Mouse (Mus musculus) heart, embryonic 12.5 days (tissue): ENCODE results near the gene Lbx2. TPM values are rescaled to one million over a fixed set of nuclear protein-coding genes. Genes with fewer than 3 reads are reported as not detected.

Experiments
- ATAC-seq: fragments of 200-750 bp; cut with Nextera tagmentation; 2 replicates; pipeline ENCODE4 v1.8.0; 2017; ENCODE audit warnings: moderate TSS enrichment, moderate library complexity; ENCODE audit not compliant: insufficient number of reproducible peaks, low FRiP score
- H3K27ac ChIP-seq: fragments of 300-500 bp; sonication (generic); 2 replicates; pipeline ENCODE4 v1.5.1; 2016; ENCODE audit warnings: mild to moderate bottlenecking, moderate library complexity; ENCODE audit not compliant: poor library complexity, severe bottlenecking
- H3K27me3 ChIP-seq: fragments of 300-500 bp; sonication (generic); replicated peaks from 2 replicates; pipeline ENCODE4 v1.6.1; 2016; ENCODE audit warnings: mild to moderate bottlenecking, moderate library complexity
- H3K36me3 ChIP-seq: fragments of 300-500 bp; sonication (generic); 2 replicates; pipeline ENCODE4 v1.6.1; 2016; ENCODE audit warnings: mild to moderate bottlenecking, moderate library complexity
- H3K4me1 ChIP-seq: fragments of 300-500 bp; sonication (generic); replicated peaks from 2 replicates; pipeline ENCODE4 v1.6.1; 2016; ENCODE audit warnings: mild to moderate bottlenecking
- H3K4me2 ChIP-seq: fragments of 300-500 bp; sonication (generic); 2 replicates; pipeline ENCODE4 v1.6.1; 2016; ENCODE audit warnings: mild to moderate bottlenecking, moderate library complexity
- H3K4me3 ChIP-seq: fragments of 300-500 bp; sonication (generic); 2 replicates; pipeline ENCODE4 v1.5.1; 2016; ENCODE audit warnings: mild to moderate bottlenecking
- H3K9ac ChIP-seq: fragments of 300-500 bp; sonication (generic); 2 replicates; pipeline ENCODE4 v1.6.1; 2016; ENCODE audit warnings: mild to moderate bottlenecking, moderate library complexity
- H3K9me3 ChIP-seq: fragments of 300-500 bp; sonication (generic); replicated peaks from 2 replicates; pipeline ENCODE4 v1.6.1; 2016; ENCODE audit warnings: mild to moderate bottlenecking, moderate library complexity
- WGBS: fragments of 180-500 bp; shearing (Covaris S2); methylation state at CpG from one replicate; pipeline ENCODE4 v1.1.7; 2016; 5-methylcytosine and 5-hydroxymethylcytosine counted together
- polyA plus RNA-seq: library from polyadenylated mRNA; unstranded; fragments of >200 nt; fragmentation: Nextera tagmentation; extraction: Ambion mirVana; gene quantifications from 2 replicates; pipeline ENCODE4 v1.2.1, GENCODE M21; 2016

The Lbx2 gene
- polyA plus RNA-seq = 0.36 TPM in 1 of 2 replicates, not detected in the other

DNA sequence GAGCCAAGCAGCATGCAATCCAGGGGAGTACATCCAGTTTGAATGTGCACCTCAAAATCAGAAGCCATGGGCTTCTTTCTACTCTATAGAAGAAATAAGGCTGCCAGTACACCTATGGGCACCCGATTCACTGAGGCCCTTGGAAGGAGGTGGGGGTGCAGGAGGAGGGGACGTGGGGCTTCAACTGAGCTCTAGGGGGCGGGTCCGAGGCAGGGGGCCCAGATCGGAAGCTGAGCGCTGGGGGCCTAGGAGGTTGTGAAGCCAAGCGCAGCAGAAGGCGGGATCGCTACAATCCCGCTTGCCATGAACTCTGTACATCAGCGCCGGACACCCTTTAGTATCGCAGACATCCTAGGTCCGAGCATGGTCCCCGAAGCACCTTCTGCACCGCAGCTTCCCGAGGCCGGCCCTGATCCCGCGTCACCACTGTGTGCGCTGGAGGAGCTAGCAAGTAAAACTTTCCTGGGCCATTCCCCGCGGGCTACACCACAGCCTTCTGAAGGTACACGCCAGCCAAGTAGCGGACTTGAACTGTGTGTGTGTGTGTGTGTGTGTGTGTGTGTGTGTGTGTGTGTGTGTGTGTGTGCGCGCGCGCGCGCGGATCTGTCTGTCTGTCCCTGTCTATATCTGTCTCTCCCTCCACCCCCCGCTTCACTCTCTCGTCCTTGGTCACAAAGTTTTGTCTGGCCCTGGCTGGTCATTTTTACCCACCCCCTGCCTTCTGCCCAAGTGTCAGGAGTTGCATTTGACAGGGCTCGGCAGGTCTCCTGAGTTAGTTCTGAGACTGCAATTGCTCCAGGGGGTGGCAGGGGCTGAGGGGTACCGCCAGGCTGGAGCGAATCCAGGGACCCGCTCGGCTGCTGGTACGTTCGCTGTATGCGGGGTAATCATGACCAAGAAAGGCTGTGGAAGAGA is at the start of gene Lbx2:
Lbx2 (plus strand) TSS at position 247 of the 915 bp plus-strand sequence.
- peak within 1 kb of the TSS; percentile 39 for H3K4me3 ChIP-seq
- peak within 1 kb of the TSS; percentile 68 for H3K4me2 ChIP-seq
- peak within 1 kb of the TSS; percentile 27; the same call in 1 of the 2 replicates for H3K9ac ChIP-seq
- H3K36me3 ChIP-seq = peaks cover 9% of the 10 kb centered on the region
- no peaks in the 10 kb centered on the region for H3K9me3 ChIP-seq
- H3K4me1 ChIP-seq = peaks cover 22% of the 10 kb centered on the region
- ATAC-seq = no peak
- H3K27me3 ChIP-seq = peaks cover 90% of the 10 kb centered on the region
- 3% methylated on average over 35 of the region's 42 CpGs for WGBS
- H3K27ac ChIP-seq = no peak within 1 kb of the TSS

- WGBS = 70% methylated on average over 8 of the region's 8 CpGs
- no peak overlapping the region for H3K4me2 ChIP-seq
- no peak overlapping the region for H3K9ac ChIP-seq
Observed at GRCm38 (mm10) chr6:83037188-83037587, 49.0 kb upstream of the Lbx2 start.

GRCm38 (mm10) chr6:83038496-83039012 is 47.6 kb upstream of the Lbx2 start:
- H3K4me1 ChIP-seq = peaks cover 26% of the 10 kb centered on the region
- H3K36me3 ChIP-seq = no peaks in the 10 kb centered on the region
- H3K4me2 ChIP-seq = peak overlapping the region; percentile 59
- H3K9me3 ChIP-seq = no peaks in the 10 kb centered on the region
- H3K27me3 ChIP-seq = peaks cover 64% of the 10 kb centered on the region
- ATAC-seq = peak; percentile 75
- no peak overlapping the region for H3K27ac ChIP-seq
- H3K9ac ChIP-seq = no peak overlapping the region
- peak overlapping the region; percentile 21 for H3K4me3 ChIP-seq
- WGBS = 11% methylated on average over 24 of the region's 24 CpGs

More at GRCm38 (mm10) chr6:83037188-83037587, 49.0 kb upstream of the Lbx2 start:
- Histone ChIP-seq H3K9me3 (no peaks in the 10 kb centered on the region), H3K36me3 (no peaks in the 10 kb centered on the region), H3K4me3 (no peak overlapping the region), H3K4me1 (peaks cover 29% of the 10 kb centered on the region), H3K27me3 (peaks cover 54% of the 10 kb centered on the region), H3K27ac (no peak overlapping the region)
- no peak for ATAC-seq

DNA sequence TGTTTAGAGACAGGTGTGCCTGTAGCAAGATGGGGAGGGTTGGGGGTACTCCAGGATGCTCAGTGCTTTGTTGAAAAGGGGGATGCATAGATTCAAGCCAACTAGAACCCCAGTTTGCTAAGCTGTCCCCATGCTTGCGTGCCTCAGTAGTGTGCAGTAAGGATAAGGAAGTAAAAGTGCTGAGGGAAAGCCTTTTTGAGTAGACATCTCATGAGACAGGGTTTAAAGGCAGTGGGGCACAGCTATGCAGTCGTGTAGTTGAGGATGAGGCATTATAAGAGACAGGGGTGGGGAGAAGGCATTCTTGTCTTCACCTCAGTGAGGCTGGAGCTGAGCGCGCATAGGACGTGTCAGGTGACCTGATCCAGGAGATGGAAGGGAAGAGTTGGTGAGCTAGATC is 45.6 kb upstream of the Lbx2 start:
- no peak overlapping the region for H3K4me2 ChIP-seq
- H3K27ac ChIP-seq = no peak overlapping the region
- no peak overlapping the region for H3K4me3 ChIP-seq
- H3K4me1 ChIP-seq = peaks cover 27% of the 10 kb centered on the region
- H3K36me3 ChIP-seq = no peaks in the 10 kb centered on the region
- WGBS = 76% methylated on average over 5 of the region's 5 CpGs
- peaks cover 62% of the 10 kb centered on the region for H3K27me3 ChIP-seq
- H3K9me3 ChIP-seq = no peaks in the 10 kb centered on the region
- no peak overlapping the region for H3K9ac ChIP-seq
- no peak for ATAC-seq

DNA sequence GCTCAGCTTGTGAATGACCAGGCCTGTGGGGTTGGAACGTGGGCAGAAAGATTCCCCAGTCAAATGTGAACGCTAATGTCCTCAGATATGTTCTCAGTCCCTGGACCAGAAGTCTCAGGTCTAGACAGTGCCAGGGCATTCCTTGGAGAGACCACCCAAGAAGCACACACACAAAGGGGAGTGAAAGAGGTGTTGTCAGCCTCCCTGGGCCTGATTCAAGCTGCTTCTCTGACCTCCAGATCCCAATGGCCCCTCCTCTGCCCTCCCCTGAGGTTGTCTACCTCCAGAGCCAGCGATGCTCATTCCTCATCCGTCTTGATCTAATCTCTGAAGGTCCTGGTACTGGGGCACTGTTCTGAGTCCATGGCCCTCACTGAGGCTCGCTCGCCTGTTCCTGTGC is 42.6 kb upstream of the Lbx2 start:
- no peaks in the 10 kb centered on the region for H3K36me3 ChIP-seq
- H3K27me3 ChIP-seq = peaks cover 59% of the 10 kb centered on the region
- ATAC-seq = no peak
- WGBS = 56% methylated on average over 6 of the region's 6 CpGs
- no peak overlapping the region for H3K4me2 ChIP-seq
- H3K4me1 ChIP-seq = peaks cover 22% of the 10 kb centered on the region
- H3K27ac ChIP-seq = peak overlapping the region; percentile 66; the same call in 1 of the 2 replicates
- H3K9ac ChIP-seq = no peak overlapping the region
- no peaks in the 10 kb centered on the region for H3K9me3 ChIP-seq
- H3K4me3 ChIP-seq = no peak overlapping the region

DNA sequence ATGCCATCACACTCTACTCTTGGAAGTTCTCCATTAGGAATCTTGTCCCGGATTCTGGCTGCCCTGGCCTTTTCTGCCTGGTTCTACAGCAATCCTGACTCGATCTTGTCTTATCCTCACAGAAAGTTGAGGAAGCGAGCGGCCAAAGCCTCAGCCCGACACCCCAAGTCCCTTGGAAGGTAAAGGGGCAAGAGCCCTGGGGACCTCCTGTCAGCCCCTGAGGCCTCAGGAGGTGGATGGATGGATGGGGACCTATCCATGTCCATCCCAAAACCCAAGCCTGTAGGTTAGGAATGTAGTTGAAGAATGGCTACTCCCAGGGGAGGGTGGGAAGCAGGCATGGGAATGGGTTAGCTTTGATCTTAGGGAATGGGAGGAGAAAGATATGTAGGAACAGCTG is 42.2 kb upstream of the Lbx2 start:
- H3K4me2 ChIP-seq = no peak overlapping the region
- no peaks in the 10 kb centered on the region for H3K36me3 ChIP-seq
- H3K27ac ChIP-seq = peak overlapping the region; percentile 66
- H3K4me3 ChIP-seq = no peak overlapping the region
- peaks cover 20% of the 10 kb centered on the region for H3K4me1 ChIP-seq
- H3K9ac ChIP-seq = no peak overlapping the region
- no peaks in the 10 kb centered on the region for H3K9me3 ChIP-seq
- peaks cover 64% of the 10 kb centered on the region for H3K27me3 ChIP-seq
- no peak for ATAC-seq
- WGBS = 82% methylated on average over 5 of the region's 5 CpGs

DNA sequence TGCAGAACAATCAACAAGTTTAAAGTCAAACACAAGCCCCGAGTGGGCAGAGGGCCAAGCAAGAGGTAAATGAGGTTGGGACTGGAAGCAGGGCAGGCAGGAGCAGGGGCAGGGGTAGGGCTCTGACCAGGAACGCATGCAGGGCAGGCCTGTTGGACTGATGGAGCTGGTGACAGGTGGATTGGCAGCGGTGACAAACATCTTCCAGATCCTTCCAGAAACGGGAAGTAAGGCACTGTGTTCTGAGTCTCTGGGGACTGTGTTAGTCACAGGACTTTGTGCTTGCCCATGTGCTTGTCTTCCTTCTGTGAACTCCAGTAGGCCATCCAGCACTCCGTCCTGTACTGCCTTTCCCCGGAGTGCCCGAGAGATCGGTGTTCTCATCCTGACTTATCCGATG is 41.4 kb upstream of the Lbx2 start:
- WGBS = 29% methylated on average over 9 of the region's 9 CpGs
- no peak overlapping the region for H3K4me3 ChIP-seq
- H3K4me2 ChIP-seq = no peak overlapping the region; the same call in 1 of the 2 replicates
- H3K4me1 ChIP-seq = peaks cover 20% of the 10 kb centered on the region
- H3K27ac ChIP-seq = peak overlapping the region; percentile 66
- H3K9ac ChIP-seq = no peak overlapping the region
- H3K27me3 ChIP-seq = peaks cover 68% of the 10 kb centered on the region
- ATAC-seq = peak; percentile 79
- H3K36me3 ChIP-seq = 0 out of 2 replicates have a peak, but pooled peaks cover 4% of the 10 kb centered on the region
- H3K9me3 ChIP-seq = no peaks in the 10 kb centered on the region

GRCm38 (mm10) chr6:83049367-83049766 is 36.8 kb upstream of the Lbx2 start:
- H3K4me2 ChIP-seq = no peak overlapping the region
- H3K27ac ChIP-seq = no peak overlapping the region
- no peaks in the 10 kb centered on the region for H3K9me3 ChIP-seq
- peaks cover 19% of the 10 kb centered on the region for H3K4me1 ChIP-seq
- no peak for ATAC-seq
- 71% methylated on average over 10 of the region's 10 CpGs for WGBS
- H3K27me3 ChIP-seq = peaks cover 40% of the 10 kb centered on the region
- no peak overlapping the region for H3K4me3 ChIP-seq
- no peak overlapping the region for H3K9ac ChIP-seq
- H3K36me3 ChIP-seq = peaks cover 19% of the 10 kb centered on the region

DNA sequence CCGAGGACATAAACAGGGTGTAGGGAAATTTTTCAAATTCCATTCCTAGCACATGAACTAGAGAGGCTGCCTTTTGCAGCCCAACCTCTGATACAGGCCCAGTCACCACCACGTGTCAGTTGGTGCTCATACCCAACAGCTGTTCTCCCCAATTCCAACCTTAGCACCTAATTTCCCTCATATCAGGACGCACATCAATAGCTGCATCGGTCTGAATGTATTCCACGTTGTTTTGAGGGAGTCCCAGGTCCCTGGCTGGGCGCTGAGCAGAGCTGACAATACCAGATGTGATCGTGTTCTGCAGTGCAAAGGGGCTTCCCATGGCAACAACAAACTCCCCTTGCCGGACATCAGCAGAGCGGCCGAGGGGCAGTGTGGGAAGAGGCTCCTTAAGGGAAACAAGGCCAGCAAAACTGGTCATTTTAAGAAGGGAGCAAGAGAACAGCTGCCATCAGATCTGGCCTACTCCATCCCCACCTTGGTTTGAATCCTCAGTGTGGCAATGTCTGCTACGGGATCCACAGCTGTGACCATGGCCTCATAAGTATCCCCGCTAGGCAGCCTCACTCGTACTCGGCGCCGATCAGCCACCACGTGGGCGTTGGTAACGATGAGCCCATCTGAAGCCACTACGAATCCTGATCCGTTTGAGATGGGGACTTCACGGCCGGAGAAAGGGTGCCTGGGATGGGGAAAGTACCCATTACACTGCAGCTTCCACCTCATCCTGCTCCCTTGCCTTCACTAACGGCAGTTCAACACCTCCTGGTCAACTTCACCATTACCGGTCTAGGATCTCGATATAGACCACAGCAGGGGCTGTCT is 32.8 kb upstream of the Lbx2 start:
- Histone ChIP-seq H3K36me3 (peaks cover 37% of the 10 kb centered on the region), H3K27ac (peak overlapping the region; percentile 85), H3K4me3 (peak overlapping the region; percentile 84), H3K9me3 (no peaks in the 10 kb centered on the region), H3K9ac (peak overlapping the region; percentile 93), H3K27me3 (peaks cover 20% of the 10 kb centered on the region), H3K4me1 (peaks cover 21% of the 10 kb centered on the region), H3K4me2 (peak overlapping the region; percentile 99)
- WGBS = 1% methylated on average over 26 of the region's 26 CpGs
- ATAC-seq = no peak

DNA sequence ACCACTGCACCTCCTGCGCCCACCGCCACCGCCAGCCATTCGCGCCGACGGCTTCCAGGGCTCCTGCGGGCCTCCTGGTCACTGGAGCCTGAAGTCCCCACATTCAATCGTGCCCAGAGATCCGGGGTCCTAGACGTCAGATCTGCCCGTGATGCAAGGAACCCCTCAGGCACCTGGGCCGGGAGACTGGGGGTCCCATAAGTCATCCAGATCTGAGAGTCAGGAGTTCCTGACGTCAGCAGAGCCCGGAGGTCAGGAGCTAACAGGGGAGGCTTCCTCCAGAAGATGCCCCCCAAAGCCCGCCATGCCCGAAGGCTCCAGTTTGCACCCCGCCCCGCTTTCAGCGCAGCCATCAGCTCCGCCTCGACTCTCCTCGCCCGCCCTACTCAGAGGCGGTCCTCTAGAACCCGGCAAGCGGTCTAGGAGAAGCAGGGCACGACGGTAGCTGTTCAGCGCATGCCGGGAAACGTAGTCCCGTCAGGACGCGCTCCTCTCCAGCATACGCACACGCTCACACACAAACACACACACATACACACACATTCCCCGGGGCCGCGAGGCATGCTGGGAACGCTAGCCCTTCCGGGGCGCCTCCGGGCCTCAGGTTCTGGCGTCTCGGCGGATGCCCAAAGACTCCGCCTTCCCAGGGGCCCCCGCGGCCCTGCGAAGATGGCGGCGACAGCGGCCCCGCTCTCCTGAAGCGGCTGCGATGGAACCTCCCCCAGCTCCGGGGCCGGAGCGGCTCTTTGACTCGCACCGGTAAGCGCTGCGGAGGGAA is 31.9 kb upstream of the Lbx2 start, which contains the start of gene Aup1:
Aup1 (plus strand) TSS at position 448 of the 778 bp plus-strand sequence.
- peaks cover 37% of the 10 kb centered on the region for H3K36me3 ChIP-seq

More for the DNA sequence above, 31.9 kb upstream of the Lbx2 start, which contains the start of gene Aup1:
- Histone ChIP-seq H3K27ac (peak within 1 kb of the TSS; percentile 85), H3K9ac (peak within 1 kb of the TSS; percentile 93), H3K27me3 (peaks cover 11% of the 10 kb centered on the region), H3K4me2 (peak within 1 kb of the TSS; percentile 99), H3K4me1 (peaks cover 21% of the 10 kb centered on the region), H3K4me3 (peak within 1 kb of the TSS; percentile 84), H3K9me3 (no peaks in the 10 kb centered on the region)
- under 1% methylated on average over 64 of the region's 64 CpGs for WGBS
- ATAC-seq = peak; percentile 95
